Mouse (Mus musculus): ENCODE data around the gene Als2. TPM values are rescaled to one million over a fixed set of nuclear protein-coding genes. Genes with fewer than 3 reads are reported as not detected.

Als2 gene
- polyA plus RNA-seq, 1 experiment from 2014 or later: 2.6 TPM

DNA sequence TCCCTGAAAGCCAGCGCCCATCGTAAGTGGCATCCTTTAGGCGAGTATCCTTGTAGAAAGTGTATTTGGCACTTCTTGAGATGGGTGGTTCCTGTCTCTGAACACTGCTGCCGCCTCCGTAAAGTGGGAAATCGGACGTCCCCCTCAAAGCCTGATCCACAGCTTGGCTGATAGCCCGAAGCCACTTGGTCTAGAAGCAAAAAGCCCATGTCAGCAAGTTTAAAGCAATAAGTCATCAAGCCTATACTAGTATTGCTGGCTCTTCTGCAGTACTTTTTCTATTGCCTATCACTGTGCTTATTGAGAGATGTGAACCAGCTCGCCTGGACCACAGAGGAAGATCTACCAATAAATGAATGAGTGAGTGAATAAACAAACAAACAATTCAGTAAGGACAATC is 51.6 kb downstream of the Als2 start:
- TF ChIP-seq CTCF (IDR thresholded peaks at IDR 0.05; ENCODE audit: low read depth): no peak
- H3K27ac ChIP-seq (ENCODE audit: low read depth, low read length): no peak overlapping the region
- H3K27me3 ChIP-seq (replicated peaks; ENCODE audit: control insufficient read depth, insufficient read depth, low read length): no peaks in the 10 kb centered on the region
- ATAC-seq: no peak
- WGBS: 85% methylated on average over 9 of the region's 9 CpGs
- no peak overlapping the region for H3K4me2 ChIP-seq (replicated peaks; ENCODE audit: low read depth)
- no peak overlapping the region for H3K4me3 ChIP-seq (ENCODE audit: low read depth, low read length)
- no peaks in the 10 kb centered on the region for H3K9me3 ChIP-seq (ENCODE audit: control insufficient read depth)
- H3K36me3 ChIP-seq (ENCODE audit: control insufficient read depth, insufficient read depth): peaks cover 33% of the 10 kb centered on the region; the same call in 1 of the 2 replicates
- H3K4me1 ChIP-seq (replicated peaks; ENCODE audit: control insufficient read depth, insufficient read depth, low read length): no peaks in the 10 kb centered on the region
- no peak overlapping the region for H3K9ac ChIP-seq (ENCODE audit: low read depth, low read length)

DNA sequence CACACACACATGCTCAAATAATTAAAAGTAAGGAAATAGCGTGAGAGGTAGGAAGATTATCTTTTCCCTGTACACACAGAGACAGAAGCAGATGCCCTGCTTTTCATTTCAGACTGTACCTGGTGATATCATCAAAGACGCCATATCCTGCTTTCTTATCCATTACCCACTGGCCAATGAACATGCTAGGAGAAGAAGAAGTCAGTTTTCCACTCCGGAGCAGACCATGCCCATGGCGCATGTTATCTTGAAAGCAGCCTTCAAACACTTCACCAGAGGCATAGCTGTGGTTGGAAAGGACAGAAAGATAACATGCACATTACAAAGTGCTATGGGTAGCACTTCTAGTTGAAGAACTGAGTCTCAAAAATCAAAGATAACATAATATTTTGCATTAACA is 54.0 kb downstream of the Als2 start:
- 94% methylated on average over 4 of the region's 4 CpGs for WGBS
- no peak for ATAC-seq
- Histone ChIP-seq H3K27ac (ENCODE audit: low read depth, low read length) (no peak overlapping the region), H3K4me3 (ENCODE audit: low read depth, low read length) (no peak overlapping the region), H3K27me3 (replicated peaks; ENCODE audit: control insufficient read depth, insufficient read depth, low read length) (no peaks in the 10 kb centered on the region), H3K9me3 (ENCODE audit: control insufficient read depth) (no peaks in the 10 kb centered on the region), H3K4me1 (replicated peaks; ENCODE audit: control insufficient read depth, insufficient read depth, low read length) (no peaks in the 10 kb centered on the region), H3K9ac (ENCODE audit: low read depth, low read length) (no peak overlapping the region), H3K4me2 (replicated peaks; ENCODE audit: low read depth) (no peak overlapping the region), H3K36me3 (ENCODE audit: control insufficient read depth, insufficient read depth) (peaks cover 46% of the 10 kb centered on the region)
- no peak for TF ChIP-seq CTCF (IDR thresholded peaks at IDR 0.05; ENCODE audit: low read depth)

DNA sequence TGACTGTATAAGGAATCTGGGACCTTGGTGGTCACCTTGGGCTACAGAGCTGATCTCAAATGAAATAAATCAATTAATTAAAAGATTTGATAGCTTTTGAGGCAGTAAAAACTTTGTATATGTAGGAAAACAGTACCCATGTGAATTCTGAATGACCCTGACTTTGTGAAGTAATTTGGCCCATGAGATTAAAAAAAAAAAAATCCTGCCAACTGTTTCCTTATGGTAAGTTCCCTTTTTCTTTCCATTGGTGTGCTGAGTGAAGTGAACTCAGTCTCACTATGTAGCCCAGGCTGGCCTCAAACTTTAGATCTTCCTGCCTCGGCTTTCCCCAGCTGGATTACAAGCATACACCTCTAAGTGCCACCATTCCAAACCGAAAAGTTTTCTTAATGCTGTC is 54.7 kb downstream of the Als2 start:
- no peak overlapping the region for H3K4me3 ChIP-seq (ENCODE audit: low read depth, low read length)
- H3K4me1 ChIP-seq (replicated peaks; ENCODE audit: control insufficient read depth, insufficient read depth, low read length): no peaks in the 10 kb centered on the region
- no peak overlapping the region for H3K9ac ChIP-seq (ENCODE audit: low read depth, low read length)
- H3K27ac ChIP-seq (ENCODE audit: low read depth, low read length): no peak overlapping the region
- WGBS: 96% methylated on average over 2 of the region's 2 CpGs
- H3K36me3 ChIP-seq (ENCODE audit: control insufficient read depth, insufficient read depth): peaks cover 50% of the 10 kb centered on the region
- no peaks in the 10 kb centered on the region for H3K27me3 ChIP-seq (replicated peaks; ENCODE audit: control insufficient read depth, insufficient read depth, low read length)
- no peak for TF ChIP-seq CTCF (IDR thresholded peaks at IDR 0.05; ENCODE audit: low read depth)
- H3K4me2 ChIP-seq (replicated peaks; ENCODE audit: low read depth): no peak overlapping the region
- no peaks in the 10 kb centered on the region for H3K9me3 ChIP-seq (ENCODE audit: control insufficient read depth)
- no peak for ATAC-seq

DNA sequence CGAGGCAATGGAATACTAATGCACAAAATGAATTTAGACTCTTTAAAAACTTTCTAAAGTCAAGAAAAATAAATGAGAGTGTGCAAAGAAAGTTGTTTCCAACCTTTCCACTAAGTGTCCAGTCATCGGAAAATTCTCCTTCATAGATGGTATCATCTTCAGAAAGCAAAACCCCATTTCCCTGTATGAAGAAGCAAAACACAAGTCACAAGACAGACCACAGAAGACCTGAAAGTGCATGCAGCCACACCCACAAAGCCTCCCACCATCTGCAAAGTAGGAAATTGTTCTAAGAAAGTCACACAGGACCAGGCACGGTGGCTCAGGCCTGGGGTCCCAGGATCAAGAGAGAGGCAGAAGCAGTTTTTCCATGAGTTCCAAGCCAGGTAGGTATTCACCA is 57.0 kb downstream of the Als2 start:
- Histone ChIP-seq H3K36me3 (ENCODE audit: control insufficient read depth, insufficient read depth) (peaks cover 43% of the 10 kb centered on the region), H3K4me3 (ENCODE audit: low read depth, low read length) (no peak overlapping the region), H3K4me2 (replicated peaks; ENCODE audit: low read depth) (no peak overlapping the region), H3K9ac (ENCODE audit: low read depth, low read length) (no peak overlapping the region), H3K27ac (ENCODE audit: low read depth, low read length) (no peak overlapping the region), H3K27me3 (replicated peaks; ENCODE audit: control insufficient read depth, insufficient read depth, low read length) (no peaks in the 10 kb centered on the region), H3K9me3 (ENCODE audit: control insufficient read depth) (no peaks in the 10 kb centered on the region), H3K4me1 (replicated peaks; ENCODE audit: control insufficient read depth, insufficient read depth, low read length) (no peaks in the 10 kb centered on the region)
- WGBS: 89% methylated on average over 3 of the region's 3 CpGs
- ATAC-seq: no peak
- no peak for TF ChIP-seq CTCF (IDR thresholded peaks at IDR 0.05; ENCODE audit: low read depth)

DNA sequence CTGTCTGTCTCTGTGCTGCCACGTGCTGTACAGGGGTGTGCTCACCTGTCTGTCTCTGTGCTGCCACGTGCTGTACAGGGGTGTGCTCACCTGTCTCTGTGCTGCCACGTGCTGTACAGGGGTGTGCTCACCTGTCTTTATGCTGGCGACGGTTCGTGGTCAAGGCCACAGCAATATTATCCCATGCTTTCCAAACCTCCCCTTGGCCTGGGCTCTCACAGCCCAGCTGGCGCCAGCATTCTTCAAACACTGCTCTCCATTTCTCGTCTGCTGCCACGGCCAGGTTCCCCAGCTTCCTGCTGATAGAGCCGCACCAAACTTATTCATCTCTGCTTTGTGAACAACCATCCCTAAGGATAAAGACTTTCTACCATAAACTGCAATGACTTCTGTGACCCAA is 58.6 kb downstream of the Als2 start:
- no peak overlapping the region for H3K27ac ChIP-seq (ENCODE audit: low read depth, low read length)
- H3K9me3 ChIP-seq (ENCODE audit: control insufficient read depth): no peaks in the 10 kb centered on the region
- ATAC-seq: no peak
- H3K4me1 ChIP-seq (replicated peaks; ENCODE audit: control insufficient read depth, insufficient read depth, low read length): no peaks in the 10 kb centered on the region
- no peak for TF ChIP-seq CTCF (IDR thresholded peaks at IDR 0.05; ENCODE audit: low read depth)
- H3K9ac ChIP-seq (ENCODE audit: low read depth, low read length): no peak overlapping the region
- H3K27me3 ChIP-seq (replicated peaks; ENCODE audit: control insufficient read depth, insufficient read depth, low read length): no peaks in the 10 kb centered on the region
- no peak overlapping the region for H3K4me3 ChIP-seq (ENCODE audit: low read depth, low read length)
- H3K36me3 ChIP-seq (ENCODE audit: control insufficient read depth, insufficient read depth): peaks cover 37% of the 10 kb centered on the region
- H3K4me2 ChIP-seq (replicated peaks; ENCODE audit: low read depth): no peak overlapping the region
- WGBS: 89% methylated on average over 10 of the region's 10 CpGs

DNA sequence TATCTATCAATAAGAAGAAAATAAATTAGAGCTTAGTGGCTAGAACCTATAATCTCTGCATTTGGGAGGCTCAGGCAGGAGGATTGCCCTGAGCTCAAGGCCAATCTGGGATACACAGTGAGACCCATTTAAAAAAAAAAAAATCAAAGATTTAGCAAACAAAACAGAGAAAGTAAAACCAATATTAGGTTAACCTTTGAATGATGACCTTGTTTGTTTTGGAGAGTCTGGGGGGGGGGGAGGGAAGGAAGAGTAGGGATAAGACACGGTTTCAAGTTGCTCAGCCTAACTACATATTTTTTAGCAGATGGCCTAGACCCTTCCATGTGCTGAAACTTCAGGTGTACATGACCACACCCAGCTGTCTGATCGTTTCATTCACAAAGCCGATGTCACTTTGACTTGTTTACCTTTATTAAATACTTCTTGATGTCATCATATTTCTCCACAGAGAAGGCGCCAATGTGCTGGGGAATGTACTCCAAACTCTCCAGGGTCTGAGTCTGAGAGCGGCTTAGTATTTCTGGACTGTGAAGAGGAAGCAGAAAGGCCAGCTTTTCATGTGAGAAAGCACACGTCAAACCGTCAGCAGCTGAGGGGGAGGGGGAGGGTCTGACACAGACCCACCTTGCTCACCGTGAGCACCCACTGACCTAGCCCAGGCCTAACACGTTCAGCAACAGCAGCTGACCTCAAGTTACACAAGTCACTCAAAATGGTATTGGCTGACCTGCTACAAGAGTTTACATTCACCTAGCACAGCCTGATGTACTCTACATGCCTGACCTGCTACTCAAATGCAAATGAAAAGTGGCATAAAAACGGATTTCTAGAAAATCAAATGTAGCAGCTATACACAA is 62.3 kb downstream of the Als2 start:
- 55% methylated on average over 10 of the region's 10 CpGs for WGBS
- H3K36me3 ChIP-seq (ENCODE audit: control insufficient read depth, insufficient read depth): peaks cover 27% of the 10 kb centered on the region
- TF ChIP-seq CTCF (IDR thresholded peaks at IDR 0.05; ENCODE audit: low read depth): no peak
- H3K27me3 ChIP-seq (replicated peaks; ENCODE audit: control insufficient read depth, insufficient read depth, low read length): no peaks in the 10 kb centered on the region
- H3K4me2 ChIP-seq (replicated peaks; ENCODE audit: low read depth): no peak overlapping the region
- H3K9me3 ChIP-seq (ENCODE audit: control insufficient read depth): no peaks in the 10 kb centered on the region
- H3K4me1 ChIP-seq (replicated peaks; ENCODE audit: control insufficient read depth, insufficient read depth, low read length): no peaks in the 10 kb centered on the region
- no peak overlapping the region for H3K4me3 ChIP-seq (ENCODE audit: low read depth, low read length)
- ATAC-seq: no peak
- no peak overlapping the region for H3K9ac ChIP-seq (ENCODE audit: low read depth, low read length)
- H3K27ac ChIP-seq (ENCODE audit: low read depth, low read length): no peak overlapping the region

Measured in intestine, postnatal 0 days (tissue).